Mouse (Mus musculus) lung, postnatal 10 days (tissue): Measurements from ENCODE around the gene Gm42517.

ENCODE experiments used
- DNase-seq: peaks from one replicate; pipeline ENCODE4 v3.0.0; 2021

Gm42517 gene

DNA sequence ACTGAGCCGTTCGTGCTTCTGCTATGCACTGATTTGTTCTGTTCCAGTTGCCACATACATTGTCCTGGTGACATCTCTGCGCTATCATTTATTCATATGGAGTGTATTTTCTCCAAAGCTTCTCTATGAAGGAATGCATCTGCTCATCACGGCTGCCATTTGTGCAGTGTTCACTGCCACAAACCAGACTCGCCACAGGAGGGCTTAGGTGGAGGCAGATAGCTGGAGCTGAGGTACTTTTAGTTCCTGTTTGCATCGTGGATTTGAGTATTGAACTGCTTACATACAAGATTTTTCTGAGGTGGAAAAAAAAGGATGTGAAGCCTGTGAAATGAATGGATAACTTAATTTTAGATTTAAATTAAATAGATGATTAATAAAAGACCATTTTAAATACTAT lies 19.9 kb downstream of the Gm42517 start:
- no peak for DNase-seq

GRCm38 (mm10) chr5:108345313-108346071 lies 22.2 kb downstream of the Gm42517 start:
- DNase-seq = no peak

- DNase-seq = no peak
Observed at GRCm38 (mm10) chr5:108343680-108344170, 24.0 kb downstream of the Gm42517 start.

DNA sequence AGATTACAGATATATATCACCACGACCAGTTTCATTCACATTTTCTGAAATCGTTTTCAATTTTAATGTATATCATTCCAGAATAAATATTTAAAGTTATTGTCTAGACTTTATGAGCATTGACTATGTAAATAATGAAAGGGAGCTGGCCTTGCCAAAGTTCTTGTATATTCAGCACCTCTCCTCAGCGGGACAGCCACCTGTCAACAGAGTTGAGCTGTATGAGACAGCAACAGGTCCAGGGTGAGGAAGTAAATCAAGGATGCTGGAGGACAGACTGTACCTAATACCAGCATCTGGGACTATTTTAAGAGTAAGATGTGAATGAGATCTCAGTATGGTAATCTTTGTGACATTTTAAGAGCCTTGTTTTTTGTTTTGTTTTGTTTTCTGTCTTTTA lies 29.7 kb downstream of the Gm42517 start:
- no peak for DNase-seq

- no peak for DNase-seq
Observed at GRCm38 (mm10) chr5:108337385-108337784, 30.3 kb downstream of the Gm42517 start.

- DNase-seq = no peak
Observed at GRCm38 (mm10) chr5:108331051-108331450, 36.7 kb downstream of the Gm42517 start.
